Mouse (Mus musculus) G1E (cell line): Measurements from ENCODE around the gene Scaf11. TPM values are rescaled to one million over a fixed set of nuclear protein-coding genes. Genes with fewer than 3 reads are reported as not detected.

Experiments used
- ATAC-seq: 2 replicates; pipeline ENCODE4 v1.8.0; 2016; ENCODE audit warnings: mild to moderate bottlenecking; ENCODE audit not compliant: insufficient number of reproducible peaks, poor library complexity, low FRiP score, severe bottlenecking; ENCODE audit errors: extremely low read depth
- DNase-seq: peaks from one replicate; pipeline ENCODE4 v3.0.0; 2012; ENCODE audit warnings: low spot score
- H3K27me3 ChIP-seq: 2 replicates; pipeline ENCODE4 v1.6.1; 2012; ENCODE audit warnings: mild to moderate bottlenecking, low read length, inconsistent platforms; ENCODE audit not compliant: insufficient read depth
- H3K36me3 ChIP-seq: replicated peaks from 2 replicates; pipeline ENCODE3; 2012; ENCODE audit warnings: mild to moderate bottlenecking, inconsistent platforms
- H3K4me1 ChIP-seq: 2 replicates; pipeline ENCODE4 v1.6.1; 2012; ENCODE audit warnings: low read depth, low read length, inconsistent platforms, mixed read lengths; ENCODE audit not compliant: insufficient read depth
- H3K4me3 ChIP-seq: 2 replicates; pipeline ENCODE4 v1.5.1; 2012; ENCODE audit warnings: low read depth, mild to moderate bottlenecking, inconsistent platforms, low read length, moderate library complexity, mixed read lengths
- H3K9me3 ChIP-seq: replicated peaks from 2 replicates; pipeline ENCODE4 v1.6.1; 2012; ENCODE audit warnings: inconsistent platforms
- CTCF ChIP-seq: IDR thresholded peaks from 2 replicates; pipeline ENCODE4 v1.5.1; 2012; ENCODE audit warnings: low read depth, low read length, inconsistent platforms, mixed read lengths
- GATA1 ChIP-seq: IDR thresholded peaks from 2 replicates; pipeline ENCODE4 v1.6.1; 2012; ENCODE audit warnings: borderline replicate concordance, low read length, inconsistent platforms, mixed read lengths
- GATA2 ChIP-seq: IDR thresholded peaks from 2 replicates; pipeline ENCODE4 v1.6.1; 2012; ENCODE audit warnings: low read depth, low read length, inconsistent platforms, borderline replicate concordance
- POLR2AphosphoS5 ChIP-seq: IDR thresholded peaks from 2 replicates; pipeline ENCODE4 v1.6.1; 2012; ENCODE audit warnings: low read depth, low read length, inconsistent platforms; ENCODE audit not compliant: insufficient replicate concordance
- TAL1 ChIP-seq: conservative IDR thresholded peaks from 2 replicates; pipeline ENCODE4 v1.6.1; 2012; ENCODE audit warnings: low read depth, low read length, inconsistent platforms, mixed read lengths
- polyA plus RNA-seq: library from polyadenylated mRNA; stranded (reverse); fragments of >175 nt; gene quantifications from 2 replicates; pipeline ENCODE4 v1.2.3, GENCODE M21; 2012
- total RNA-seq, 2 experiments: library from RNA; stranded (forward) in 1 of 2; stranded (reverse) in 1 of 2; fragments of 200-1000 nt in 1 of 2; fragments of >200 nt in 1 of 2; fragmentation: Nextera tagmentation in 1 of 2; gene quantifications; 2 replicates each; pipeline ENCODE4 v1.2.3; 2014 to 2017

The Scaf11 gene
- total and polyA plus RNA-seq, 3 experiments = 47.9 to 206 (median 146) TPM

DNA sequence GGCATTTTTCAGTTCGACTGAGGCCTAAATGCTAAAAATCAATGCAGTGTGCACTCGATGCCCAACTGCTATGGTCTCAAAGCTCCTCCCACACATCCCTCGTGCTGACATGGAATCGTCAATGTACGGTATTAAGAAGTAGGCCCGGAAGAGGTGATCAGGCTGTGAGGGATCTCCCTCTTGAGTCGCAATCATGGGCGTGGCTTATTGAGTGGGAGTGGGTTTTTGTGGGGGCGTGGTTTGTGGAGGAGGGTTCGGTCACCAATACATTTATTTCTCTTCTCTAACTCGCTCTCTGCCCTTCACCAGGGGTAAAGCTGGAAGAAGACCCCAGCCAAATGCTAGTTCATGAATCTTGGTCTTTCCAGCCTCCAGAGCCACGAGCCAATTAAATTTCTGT, 17.4 kb upstream of the Scaf11 start:
- Histone ChIP-seq H3K9me3 (no peaks in the 10 kb centered on the region; the same call in 1 of the 2 replicates), H3K4me3 (no peak overlapping the region), H3K4me1 (peaks cover 14% of the 10 kb centered on the region; the same call in 1 of the 2 replicates), H3K27me3 (peaks cover 4% of the 10 kb centered on the region; the same call in 1 of the 2 replicates), H3K36me3 (no peaks in the 10 kb centered on the region)
- no peak for TF ChIP-seq POLR2AphosphoS5
- TF ChIP-seq CTCF = no peak
- no peak for TF ChIP-seq GATA1
- TF ChIP-seq TAL1 = no peak
- ATAC-seq (no peak; the same call in 1 of the 2 replicates), DNase-seq (no peak)

DNA sequence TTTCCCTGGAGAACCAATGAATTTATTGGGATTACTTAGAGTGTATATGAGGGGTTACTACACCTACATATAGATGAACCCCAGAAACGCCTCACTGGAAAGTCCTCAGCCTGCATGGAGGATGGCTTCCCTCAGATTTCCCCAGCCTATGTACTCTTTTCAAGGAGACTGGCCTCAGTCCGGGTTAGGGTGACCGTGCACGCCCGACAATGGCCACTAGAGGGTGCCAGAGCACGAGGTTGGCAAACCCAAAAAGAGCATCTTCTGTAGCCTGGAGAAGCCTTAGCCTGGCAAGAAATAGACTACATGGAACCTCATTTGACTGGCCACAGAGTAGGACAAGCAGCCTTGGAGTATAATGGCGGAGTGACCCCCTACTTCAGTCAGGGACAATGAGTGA, 15.7 kb upstream of the Scaf11 start:
- TF ChIP-seq CTCF (peak; percentile 90), GATA2 (no peak)
- ATAC-seq (peak; percentile 65; the same call in 1 of the 2 replicates), DNase-seq (peak; percentile 44)
- H3K27me3 ChIP-seq = peaks cover 4% of the 10 kb centered on the region; the same call in 1 of the 2 replicates
- H3K4me1 ChIP-seq = peaks cover 14% of the 10 kb centered on the region; the same call in 1 of the 2 replicates
- H3K9me3 ChIP-seq = no peaks in the 10 kb centered on the region; the same call in 1 of the 2 replicates
- no peak overlapping the region for H3K4me3 ChIP-seq
- no peaks in the 10 kb centered on the region for H3K36me3 ChIP-seq

- ATAC-seq (no peak), DNase-seq (no peak)
- Histone ChIP-seq H3K9me3 (no peaks in the 10 kb centered on the region; the same call in 1 of the 2 replicates), H3K4me3 (no peak overlapping the region), H3K27me3 (peaks cover 8% of the 10 kb centered on the region), H3K36me3 (no peaks in the 10 kb centered on the region), H3K4me1 (peaks cover 14% of the 10 kb centered on the region; the same call in 1 of the 2 replicates)
- no peak for TF ChIP-seq POLR2AphosphoS5
- TF ChIP-seq TAL1 = no peak
- TF ChIP-seq CTCF = no peak
- no peak for TF ChIP-seq GATA1
- TF ChIP-seq GATA2 = no peak
Measured at GRCm38 (mm10) chr15:96475571-96475972, 14.9 kb upstream of the Scaf11 start.

DNA sequence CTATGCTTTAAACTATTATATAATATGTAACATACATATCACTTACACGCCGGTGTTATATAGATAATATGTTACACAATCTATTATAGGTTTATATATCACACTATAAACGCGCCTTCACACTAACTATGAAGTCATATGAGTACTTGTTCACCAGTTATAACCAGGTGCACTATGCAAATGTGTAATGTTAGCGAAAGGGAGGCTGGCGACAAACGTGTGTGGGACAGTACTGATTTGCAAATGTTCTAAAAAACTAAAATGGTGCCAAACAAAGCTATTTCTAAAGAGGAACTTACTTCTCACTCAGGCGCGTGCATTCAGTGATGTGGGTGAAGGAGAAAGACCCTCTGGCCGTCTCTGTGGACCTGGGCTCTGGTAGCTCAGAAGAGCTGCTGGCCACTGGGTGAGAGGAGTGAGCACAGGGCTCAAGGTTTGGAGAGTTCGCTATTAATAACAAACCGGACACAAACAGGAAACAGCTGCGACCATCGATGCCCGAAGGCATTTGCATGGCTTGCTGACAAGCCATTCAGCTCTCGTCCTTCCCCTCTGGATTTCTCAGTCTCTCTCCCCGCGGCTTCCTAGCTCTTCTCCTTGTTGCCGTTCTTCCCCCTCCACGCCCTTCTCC, 13.8 kb upstream of the Scaf11 start:
- TF ChIP-seq TAL1 (no peak), CTCF (no peak)
- H3K4me3 ChIP-seq = no peak overlapping the region
- no peaks in the 10 kb centered on the region for H3K9me3 ChIP-seq
- peaks cover 10% of the 10 kb centered on the region for H3K27me3 ChIP-seq
- ATAC-seq = no peak
- no peaks in the 10 kb centered on the region for H3K36me3 ChIP-seq
- H3K4me1 ChIP-seq = peaks cover 14% of the 10 kb centered on the region; the same call in 1 of the 2 replicates
- DNase-seq = no peak

DNA sequence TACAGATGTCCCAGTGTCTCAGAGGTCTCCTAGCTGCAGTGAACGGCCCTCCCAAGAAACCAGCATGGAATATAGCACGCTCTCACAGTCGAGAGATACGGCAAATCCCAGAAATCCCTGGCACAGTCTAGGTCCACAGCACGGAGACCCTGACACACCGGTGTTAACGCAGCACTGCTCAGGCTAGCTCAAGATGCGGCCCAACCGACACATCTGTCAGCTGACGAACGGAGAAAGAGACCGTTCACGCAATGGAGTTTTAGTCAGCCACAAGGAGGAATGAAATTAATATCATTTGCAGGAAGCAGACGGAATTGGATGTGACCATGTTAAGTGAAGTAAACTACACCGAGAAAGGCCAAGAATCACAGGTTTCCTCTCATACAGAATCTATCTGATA, 13.3 kb upstream of the Scaf11 start:
- H3K9me3 ChIP-seq = no peaks in the 10 kb centered on the region
- H3K27me3 ChIP-seq = peaks cover 10% of the 10 kb centered on the region
- no peak for TF ChIP-seq GATA1
- no peak for TF ChIP-seq GATA2
- TF ChIP-seq POLR2AphosphoS5 = no peak
- no peak for TF ChIP-seq CTCF
- no peak for TF ChIP-seq TAL1
- H3K4me1 ChIP-seq = peaks cover 14% of the 10 kb centered on the region; the same call in 1 of the 2 replicates
- DNase-seq (no peak), ATAC-seq (no peak)
- no peaks in the 10 kb centered on the region for H3K36me3 ChIP-seq
- H3K4me3 ChIP-seq = no peak overlapping the region

- Histone ChIP-seq H3K36me3 (no peaks in the 10 kb centered on the region), H3K4me3 (no peak overlapping the region), H3K4me1 (peaks cover 6% of the 10 kb centered on the region), H3K27me3 (peaks cover 6% of the 10 kb centered on the region), H3K9me3 (0 out of 2 replicates have a peak, but pooled peaks cover 3% of the 10 kb centered on the region)
- DNase-seq = no peak
- TF ChIP-seq GATA1 (no peak), TAL1 (no peak)
- ATAC-seq = no peak
Measured at GRCm38 (mm10) chr15:96468316-96468715, 7.7 kb upstream of the Scaf11 start.

DNA sequence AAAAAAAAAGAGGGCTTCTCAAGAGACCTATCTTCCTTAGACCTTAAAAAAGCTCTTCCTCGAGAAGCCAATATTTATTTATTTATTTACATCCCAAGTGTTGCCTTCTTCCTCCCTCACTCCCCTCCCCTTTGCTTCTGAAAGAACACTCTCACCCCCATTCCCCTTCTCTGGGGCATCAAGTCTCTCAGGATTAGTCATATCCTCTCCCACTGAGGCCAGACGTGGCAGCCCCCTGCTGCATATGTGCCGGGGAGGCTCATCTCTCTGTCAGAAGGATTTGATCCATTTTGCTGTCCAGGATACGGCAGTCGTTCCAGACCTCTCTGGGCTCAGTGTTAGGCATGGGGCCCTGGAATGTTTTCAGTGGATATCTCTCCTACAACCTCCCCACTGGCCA, 7.2 kb upstream of the Scaf11 start:
- Histone ChIP-seq H3K9me3 (0 out of 2 replicates have a peak, but pooled peaks cover 3% of the 10 kb centered on the region), H3K4me1 (peaks cover 6% of the 10 kb centered on the region), H3K4me3 (no peak overlapping the region), H3K36me3 (no peaks in the 10 kb centered on the region), H3K27me3 (peaks cover 6% of the 10 kb centered on the region)
- ATAC-seq = no peak
- DNase-seq = no peak
- no peak for TF ChIP-seq POLR2AphosphoS5
- no peak for TF ChIP-seq CTCF
- no peak for TF ChIP-seq GATA2
- no peak for TF ChIP-seq TAL1
- no peak for TF ChIP-seq GATA1
